Mouse (Mus musculus): ENCODE measurements around the gene Vmn2r-ps130. TPM values are rescaled to one million over a fixed set of nuclear protein-coding genes. Genes with fewer than 3 reads are reported as not detected.

Vmn2r-ps130 gene
- total RNA-seq (2023) = not detected

GRCm38 (mm10) chr17:23060866-23061265, at the start of gene Vmn2r-ps130:
TSS of gene Vmn2r-ps130 (plus strand) at chr17:23061166.

Other genes with a start within 250 kb of the Vmn2r-ps130 start
- 10 to 100 TPM; 15.0 to 23.0 TPM for gene Zfp945, start 194.0 kb upstream of the Vmn2r-ps130 start, total RNA-seq (2023)
- not detected for gene Vmn2r113, start 118.2 kb upstream of the Vmn2r-ps130 start, total RNA-seq (2023)
- 10 to 100 TPM; 10.5 to 11.7 TPM for gene Zfp40, start 132.1 kb downstream of the Vmn2r-ps130 start, total RNA-seq (2023)

Measured in B cell, adult 67 days (primary cell).